29 mouse cellular contexts compared by ENCODE assay signal in genomic region chr17:45706796-45707195, GRCm38 (mm10). TPM values are rescaled to one million over a fixed set of nuclear protein-coding genes. Genes with fewer than 3 reads are reported as not detected.
DNase-seq lines count a peak whose midpoint lies in the region; ATAC-seq and TF ChIP-seq lines count a peak whose summit lies in the region.
"Had no signal": no experiment of that assay in that cellular context is flagged by ENCODE, and none has a peak within 500 bp of the region (broad histone marks: within the 10 kb centered on the region; RNA-seq: fewer than 3 reads in every experiment).

No protein-coding gene starts in this region.

- no peak for TF ChIP-seq RAD21 in MEL (IDR thresholded peaks at IDR 0.05; ENCODE audit: low read depth, low read length)

- H3K36me3 ChIP-seq in intestine, postnatal 0 days (ENCODE audit: control insufficient read depth, insufficient read depth): no peaks in the 10 kb centered on the region
- H3K36me3 ChIP-seq in intestine, embryonic 15.5 days: no peaks in the 10 kb centered on the region
- no peaks in the 10 kb centered on the region for H3K36me3 ChIP-seq in megakaryocyte, embryonic 14.5 days (replicated peaks; ENCODE audit: low read length)
- H3K36me3 ChIP-seq in MEL (ENCODE audit: control insufficient read depth in 1 of 2, insufficient read depth in 2 of 2, low read length in 2 of 2): peaks cover 0 to 2% of the 10 kb centered on the region in 2 experiments; a peak in 1 of 4 replicates
- H3K36me3 ChIP-seq: embryonic facial prominence, embryonic 13.5 days; embryonic facial prominence, embryonic 15.5 days; forebrain, embryonic 10.5 days; forebrain, embryonic 12.5 days had no signal

- H3K27ac ChIP-seq in intestine, postnatal 0 days (ENCODE audit: low read depth, low read length): no peak overlapping the region
- no peak overlapping the region for H3K27ac ChIP-seq in intestine, embryonic 15.5 days
- no peak overlapping the region for H3K27ac ChIP-seq in MEL (ENCODE audit: control insufficient read depth, low read depth, low read length)
- H3K27ac ChIP-seq in left cerebral cortex, adult 2 months: no peak overlapping the region
- H3K27ac ChIP-seq: embryonic facial prominence, embryonic 13.5 days; embryonic facial prominence, embryonic 15.5 days; forebrain, embryonic 10.5 days; forebrain, embryonic 12.5 days had no signal

- no peak overlapping the region for H3K4me3 ChIP-seq in intestine, postnatal 0 days (ENCODE audit: low read depth, low read length)
- H3K4me3 ChIP-seq in intestine, embryonic 15.5 days (replicated peaks): no peak overlapping the region
- peak overlapping the region; percentile 77 for H3K4me3 ChIP-seq in megakaryocyte, embryonic 14.5 days (replicated peaks)
- H3K4me3 ChIP-seq in MEL (ENCODE audit: control insufficient read depth in 1 of 2, insufficient read depth in 1 of 2, low read depth in 2 of 2, low read length in 2 of 2): no peak overlapping the region; a peak in 1 of 4 replicates
- no peak overlapping the region for H3K4me3 ChIP-seq in left cerebral cortex, adult 2 months
- H3K4me3 ChIP-seq: embryonic facial prominence, embryonic 13.5 days; embryonic facial prominence, embryonic 15.5 days; erythroblast, embryonic 14.5 days; forebrain, embryonic 10.5 days; forebrain, embryonic 12.5 days had no signal

- no peak for ATAC-seq in intestine, postnatal 0 days
- no peak for ATAC-seq in intestine, embryonic 15.5 days
- no peak for ATAC-seq in megakaryocyte, adult 5-6 weeks (ENCODE audit: poor library complexity, severe bottlenecking)
- ATAC-seq: CD4-positive, CD25-positive, alpha-beta regulatory T cell, adult 4 months; forebrain, embryonic 14.5 days; forebrain, embryonic 16.5 days had no signal

- 0 out of 2 replicates have a peak, but pooled peaks have one; percentile 7 for TF ChIP-seq CTCF in intestine, postnatal 0 days (IDR thresholded peaks at IDR 0.05; ENCODE audit: low read depth)
- peak in 1 of 3 experiments; percentile 10; a peak in 1 of 6 replicates for TF ChIP-seq CTCF in MEL (IDR thresholded peaks at IDR 0.05 in 2 of 3, conservative IDR thresholded peaks at IDR 0.05 in 1 of 3; ENCODE audit: control insufficient read depth in 1 of 3, insufficient read depth in 1 of 3, low read depth in 2 of 3, low read length in 3 of 3, poor library complexity in 1 of 3, severe bottlenecking in 1 of 3)
- TF ChIP-seq CTCF in left cerebral cortex, adult 2 months (IDR thresholded peaks at IDR 0.05): no peak

- peak; percentile 55 for DNase-seq in MEL (ENCODE audit: low read depth, low spot score)
- DNase-seq in left cerebral cortex, adult 2 months (ENCODE audit: extremely low spot score in 1 of 2, low spot score in 2 of 2): no peak
- DNase-seq: adrenal gland, adult 2 months; adrenal gland, postnatal 10 days; adrenal gland, postnatal 25 days; B cell, adult 2 months; cerebellum, adult 11 months; cerebellum, adult 18-20 months; cerebellum, adult 8-10 months; cerebellum, adult 9-11 months; cerebellum, postnatal 14 days; cerebellum, postnatal 36 days had no signal

- no peak overlapping the region for H3K4me2 ChIP-seq in intestine, postnatal 0 days (replicated peaks; ENCODE audit: low read depth)
- no peak overlapping the region for H3K4me2 ChIP-seq in intestine, embryonic 15.5 days (replicated peaks)
- H3K4me2 ChIP-seq: embryonic facial prominence, embryonic 13.5 days; embryonic facial prominence, embryonic 15.5 days; forebrain, embryonic 12.5 days had no signal

- no peak for TF ChIP-seq POLR2A in MEL (IDR thresholded peaks at IDR 0.05; ENCODE audit: control insufficient read depth in 1 of 2, insufficient read depth in 1 of 2, low read depth in 1 of 2, low read length in 2 of 2, poor library complexity in 1 of 2)

- intact Hi-C loops in left cerebral cortex, adult 2 months (cut with DNase I): no loop called here

- H3K9me3 ChIP-seq in intestine, postnatal 0 days (ENCODE audit: control insufficient read depth): no peaks in the 10 kb centered on the region
- H3K9me3 ChIP-seq in intestine, embryonic 15.5 days: no peaks in the 10 kb centered on the region
- no peaks in the 10 kb centered on the region for H3K9me3 ChIP-seq in megakaryocyte, embryonic 14.5 days
- H3K9me3 ChIP-seq in MEL (replicated peaks; ENCODE audit: insufficient read depth, low read length): no peaks in the 10 kb centered on the region
- H3K9me3 ChIP-seq: embryonic facial prominence, embryonic 13.5 days; embryonic facial prominence, embryonic 15.5 days; forebrain, embryonic 10.5 days; forebrain, embryonic 12.5 days; G1E had no signal

- no peaks in the 10 kb centered on the region for H3K79me2 ChIP-seq in MEL (ENCODE audit: control insufficient read depth, insufficient read depth, low read length, poor library complexity)

- TF ChIP-seq EP300 in MEL (IDR thresholded peaks at IDR 0.05; ENCODE audit: low read depth in 1 of 2, low read length in 2 of 2): 0 out of 4 replicates have a peak, but pooled peaks of 1 of the 2 experiments have one; percentile 15

- H3K27me3 ChIP-seq in intestine, postnatal 0 days (replicated peaks; ENCODE audit: control insufficient read depth, insufficient read depth, low read length): no peaks in the 10 kb centered on the region
- H3K27me3 ChIP-seq in intestine, embryonic 15.5 days (replicated peaks): no peaks in the 10 kb centered on the region
- peaks cover 2% of the 10 kb centered on the region for H3K27me3 ChIP-seq in megakaryocyte, embryonic 14.5 days (replicated peaks)
- H3K27me3 ChIP-seq in MEL (ENCODE audit: control insufficient read depth in 1 of 2, insufficient read depth in 2 of 2, low read length in 2 of 2): no peaks in the 10 kb centered on the region
- H3K27me3 ChIP-seq: CH12.LX; embryonic facial prominence, embryonic 13.5 days; embryonic facial prominence, embryonic 15.5 days; forebrain, embryonic 12.5 days had no signal

- 74% methylated on average over 5 of the region's 5 CpGs for WGBS in intestine, postnatal 0 days
- 61% methylated on average over 5 of the region's 5 CpGs for WGBS in intestine, embryonic 15.5 days

- H3K4me1 ChIP-seq in intestine, postnatal 0 days (replicated peaks; ENCODE audit: control insufficient read depth, insufficient read depth, low read length): no peaks in the 10 kb centered on the region
- 0 out of 2 replicates have a peak, but pooled peaks cover 5% of the 10 kb centered on the region for H3K4me1 ChIP-seq in intestine, embryonic 15.5 days (replicated peaks)
- H3K4me1 ChIP-seq in megakaryocyte, embryonic 14.5 days: peaks cover 83% of the 10 kb centered on the region
- H3K4me1 ChIP-seq in MEL (ENCODE audit: control insufficient read depth in 1 of 2, insufficient read depth in 2 of 2, low read length in 2 of 2): peaks cover 5 to 19% of the 10 kb centered on the region in 2 experiments
- H3K4me1 ChIP-seq: embryonic facial prominence, embryonic 13.5 days; forebrain, embryonic 10.5 days; forebrain, embryonic 12.5 days had no signal

- H3K9ac ChIP-seq in intestine, postnatal 0 days (ENCODE audit: low read depth, low read length): no peak overlapping the region
- no peak overlapping the region for H3K9ac ChIP-seq in intestine, embryonic 15.5 days
- no peak overlapping the region; the same call in 1 of the 2 replicates for H3K9ac ChIP-seq in MEL (ENCODE audit: control insufficient read depth, low read depth, low read length, poor library complexity, severe bottlenecking)
- H3K9ac ChIP-seq: embryonic facial prominence, embryonic 13.5 days; embryonic facial prominence, embryonic 15.5 days; forebrain, embryonic 12.5 days had no signal

RNA-seq across cellular contexts. Expression of gene Tmem63b, which starts 20.1 kb away (rescaled TPM):
- 22.6 and 24.7 TPM in 2 replicates for polyA plus RNA-seq in intestine, postnatal 0 days (2015; fragmentation: Nextera tagmentation; extraction: Ambion mirVana)
- 33.5 and 34.2 TPM in 2 replicates for polyA plus RNA-seq in intestine, embryonic 15.5 days (2015; fragmentation: Nextera tagmentation; extraction: Ambion mirVana)
- polyA plus RNA-seq in megakaryocyte, embryonic 14.5 days (2012; ENCODE audit: insufficient read depth, low replicate concordance): 22.7 and 26.5 TPM in 2 replicates
- 3.3 and 5.3 TPM in 2 replicates for total RNA-seq in megakaryocyte, adult 5-6 weeks (2015)
- total RNA-seq in megakaryocyte, adult 5-6 weeks (2017): 3.6 and 5.3 TPM in 2 replicates
- 12.0 and 12.3 TPM in 2 replicates for total RNA-seq in MEL (2012; rRNA removed)
- 10 to 100 TPM in 1 of 2 experiments, not detected in 1; 37.9 TPM for polyA plus RNA-seq in MEL (2012; ENCODE audit: insufficient read depth in 1 of 2, insufficient read length in 2 of 2, low read depth in 1 of 2, low replicate concordance in 2 of 2, missing spikeins in 1 of 2)
- 100 to 1,000 TPM; 176 to 184 TPM for total RNA-seq in left cerebral cortex, adult 2 months (2021)

RNA-seq across cellular contexts. Expression of gene Mrpl14, which starts 20.7 kb away (rescaled TPM):
- polyA plus RNA-seq in intestine, postnatal 0 days (2015; fragmentation: Nextera tagmentation; extraction: Ambion mirVana): 120 and 127 TPM in 2 replicates
- 147 TPM in 2 replicates for polyA plus RNA-seq in intestine, embryonic 15.5 days (2015; fragmentation: Nextera tagmentation; extraction: Ambion mirVana)
- polyA plus RNA-seq in megakaryocyte, embryonic 14.5 days (2012; ENCODE audit: insufficient read depth, low replicate concordance): 106 and 372 TPM in 2 replicates
- total RNA-seq in megakaryocyte, adult 5-6 weeks (2015): 30.3 and 34.7 TPM in 2 replicates
- total RNA-seq in megakaryocyte, adult 5-6 weeks (2017): 12.7 and 14.7 TPM in 2 replicates
- total RNA-seq in MEL (2012; rRNA removed): 66.2 and 68.0 TPM in 2 replicates
- 100 to 1,000 TPM in 1 of 2 experiments, not detected in 1; 159 TPM for polyA plus RNA-seq in MEL (2012; ENCODE audit: insufficient read depth in 1 of 2, insufficient read length in 2 of 2, low read depth in 1 of 2, low replicate concordance in 2 of 2, missing spikeins in 1 of 2)
- total RNA-seq in left cerebral cortex, adult 2 months (2021): 10 to 100 TPM; 42.4 to 44.1 TPM

RNA-seq across cellular contexts. Expression of gene 1600014C23Rik, which starts 26.8 kb away (rescaled TPM):
- polyA plus RNA-seq in intestine, postnatal 0 days (2015; fragmentation: Nextera tagmentation; extraction: Ambion mirVana): not detected in 2 replicates
- polyA plus RNA-seq in intestine, embryonic 15.5 days (2015; fragmentation: Nextera tagmentation; extraction: Ambion mirVana): 0.52 TPM in 1 of 2 replicates, not detected in the other
- polyA plus RNA-seq in megakaryocyte, embryonic 14.5 days (2012; ENCODE audit: insufficient read depth, low replicate concordance): 1.3 TPM in 1 of 2 replicates, not detected in the other
- total RNA-seq in megakaryocyte, adult 5-6 weeks (2015): not detected in 2 replicates
- not detected in 2 replicates for total RNA-seq in megakaryocyte, adult 5-6 weeks (2017)
- total RNA-seq in MEL (2012; rRNA removed): 0.81 and 2.1 TPM in 2 replicates
- 1 to 10 TPM in 1 of 2 experiments, not detected in 1; 2.7 TPM for polyA plus RNA-seq in MEL (2012; ENCODE audit: insufficient read depth in 1 of 2, insufficient read length in 2 of 2, low read depth in 1 of 2, low replicate concordance in 2 of 2, missing spikeins in 1 of 2)
- not detected for total RNA-seq in left cerebral cortex, adult 2 months (2021)
- total RNA-seq: adrenal gland, adult 2 months; adrenal gland, postnatal 10 days; adrenal gland, postnatal 25 days; adrenal gland, postnatal 4 days; common myeloid progenitor, adult 5-6 weeks had no signal
- polyA plus RNA-seq: adrenal gland, adult 2 months; CD4-positive, CD25-positive, alpha-beta regulatory T cell, adult 4 months; embryonic facial prominence, embryonic 11.5 days; embryonic facial prominence, embryonic 13.5 days; embryonic facial prominence, embryonic 15.5 days; erythroblast, embryonic 14.5 days; forebrain, embryonic 10.5 days had no signal

RNA-seq across cellular contexts. Expression of gene Capn11, which starts 47.7 kb away (rescaled TPM):
- polyA plus RNA-seq in intestine, postnatal 0 days (2015; fragmentation: Nextera tagmentation; extraction: Ambion mirVana): not detected in 2 replicates
- 0.34 and 0.40 TPM in 2 replicates for polyA plus RNA-seq in intestine, embryonic 15.5 days (2015; fragmentation: Nextera tagmentation; extraction: Ambion mirVana)
- not detected in 2 replicates for polyA plus RNA-seq in megakaryocyte, embryonic 14.5 days (2012; ENCODE audit: insufficient read depth, low replicate concordance)
- total RNA-seq in megakaryocyte, adult 5-6 weeks (2015): 0.67 TPM in 1 of 2 replicates, not detected in the other
- total RNA-seq in megakaryocyte, adult 5-6 weeks (2017): not detected in 2 replicates
- not detected in 2 replicates for total RNA-seq in MEL (2012; rRNA removed)
- under 1 TPM in 1 of 2 experiments, not detected in 1; 0.03 TPM for polyA plus RNA-seq in MEL (2012; ENCODE audit: insufficient read depth in 1 of 2, insufficient read length in 2 of 2, low read depth in 1 of 2, low replicate concordance in 2 of 2, missing spikeins in 1 of 2)
- 1 to 10 TPM in 1 of 2 experiments, under 1 TPM in 1; 0.25 to 1.5 TPM for total RNA-seq in left cerebral cortex, adult 2 months (2021)
- total RNA-seq: CH12.LX, G1E had no signal
- polyA plus RNA-seq: adrenal gland, adult 2 months; erythroblast, embryonic 14.5 days; G1E had no signal
